Mouse (Mus musculus) erythroblast, embryonic 14.5 days (primary cell): Measurements from ENCODE around the gene Safb.

ENCODE experiments used
- GATA1 ChIP-seq: IDR thresholded peaks from 2 replicates; pipeline ENCODE4 v1.6.1; 2012; ENCODE audit warnings: low read length, inconsistent platforms, mixed read lengths
- TAL1 ChIP-seq: IDR thresholded peaks from 3 replicates; pipeline ENCODE4 v1.6.1; 2012; ENCODE audit warnings: low read length, inconsistent platforms, mixed read lengths

DNA sequence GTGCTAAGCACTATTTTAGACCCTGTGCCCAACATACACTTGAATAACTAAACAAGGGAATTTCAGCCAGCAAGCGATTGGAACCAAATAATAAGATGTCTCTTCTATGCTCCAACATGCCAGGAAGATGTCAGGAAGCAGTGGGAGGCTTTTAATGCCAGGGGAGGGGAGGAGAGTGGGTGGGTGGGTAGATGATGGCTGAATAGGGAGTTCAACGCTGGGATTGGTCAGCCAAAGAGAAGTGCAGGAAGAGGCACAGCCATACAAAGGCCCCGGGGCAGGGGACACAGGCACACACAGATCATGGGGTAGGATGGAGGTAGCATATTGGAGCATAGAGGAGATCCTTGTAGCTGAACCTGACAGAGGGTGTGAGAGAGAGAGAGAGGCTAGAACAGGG is 47.8 kb upstream of the Safb start:
- no peak for TF ChIP-seq GATA1
- TF ChIP-seq TAL1, result no peak
